Mouse (Mus musculus) forebrain, embryonic 14.5 days (tissue): Measurements from ENCODE around the gene Acyp1. TPM values are rescaled to one million over a fixed set of nuclear protein-coding genes. Genes with fewer than 3 reads are reported as not detected.

Experiments
- ATAC-seq: fragments of 200-750 bp; cut with Nextera tagmentation; 2 replicates; pipeline ENCODE4 v1.8.0; 2017; ENCODE audit warnings: mild to moderate bottlenecking, moderate library complexity
- DNase-seq: peaks from one replicate; pipeline ENCODE4 v3.0.0-alpha.2; 2015; ENCODE audit warnings: low spot score
- H3K27ac ChIP-seq: fragments of 300-500 bp; sonication (generic); 2 replicates; pipeline ENCODE4 v1.5.1; 2014; ENCODE audit warnings: low read depth, mild to moderate bottlenecking, control low read depth, low read length, moderate library complexity
- H3K27me3 ChIP-seq: fragments of 300-500 bp; sonication (generic); replicated peaks from 2 replicates; pipeline ENCODE4 v1.6.1; 2014; ENCODE audit warnings: low read length, control low read depth, mixed read lengths; ENCODE audit not compliant: control insufficient read depth, insufficient read depth
- H3K36me3 ChIP-seq: fragments of 300-500 bp; sonication (generic); 2 replicates; pipeline ENCODE4 v1.6.1; 2014; ENCODE audit warnings: low read length, control low read depth; ENCODE audit not compliant: control insufficient read depth, insufficient read depth
- H3K4me1 ChIP-seq: fragments of 300-500 bp; sonication (generic); 2 replicates; pipeline ENCODE4 v1.6.1; 2014; ENCODE audit warnings: antibody characterized with exemption, low read length, control low read depth; ENCODE audit not compliant: control insufficient read depth, insufficient read depth
- H3K4me2 ChIP-seq: fragments of 300-500 bp; sonication (generic); 2 replicates; pipeline ENCODE4 v1.6.1; 2014; ENCODE audit warnings: mild to moderate bottlenecking, control low read depth, low read length
- H3K4me3 ChIP-seq: fragments of 300-500 bp; sonication (generic); 2 replicates; pipeline ENCODE4 v1.5.1; 2014; ENCODE audit warnings: low read depth, low read length, control low read depth
- H3K9ac ChIP-seq: fragments of 300-500 bp; sonication (generic); 2 replicates; pipeline ENCODE4 v1.6.1; 2014; ENCODE audit warnings: mild to moderate bottlenecking, low read length, control low read depth, moderate library complexity
- H3K9me3 ChIP-seq: fragments of 300-500 bp; sonication (generic); replicated peaks from 2 replicates; pipeline ENCODE4 v1.6.1; 2016; ENCODE audit warnings: low read length, control low read depth, mixed read lengths; ENCODE audit not compliant: control insufficient read depth
- WGBS: fragments of 180-500 bp; shearing (Covaris S2); extraction: QIAGEN DNeasy Blood & Tissue Kit; methylation state at CpG from one replicate; pipeline ENCODE4 v1.1.7; 2014; 5-methylcytosine and 5-hydroxymethylcytosine counted together
- polyA plus RNA-seq: library from polyadenylated mRNA; unstranded; fragments of >200 nt; fragmentation: Nextera tagmentation; extraction: Ambion mirVana; gene quantifications from 2 replicates; pipeline ENCODE4 v1.2.1, GENCODE M21; 2014

Gene Acyp1
- polyA plus RNA-seq, 1 experiment from 2014 or later: 65.9 TPM

- Histone ChIP-seq H3K4me3 (peak overlapping the region; percentile 68), H3K9ac (peak overlapping the region; percentile 89), H3K36me3 (peaks cover 5% of the 10 kb centered on the region; the same call in 1 of the 2 replicates), H3K27me3 (no peaks in the 10 kb centered on the region), H3K9me3 (no peaks in the 10 kb centered on the region), H3K27ac (peak overlapping the region; percentile 52; the same call in 1 of the 2 replicates), H3K4me1 (peaks cover 4% of the 10 kb centered on the region; the same call in 1 of the 2 replicates), H3K4me2 (peak overlapping the region; percentile 92)
- no peak for DNase-seq
- 4% methylated on average over 10 of the region's 10 CpGs for WGBS
- peak; percentile 27 for ATAC-seq
Measured at GRCm38 (mm10) chr12:85279396-85280080, 8.7 kb downstream of the Acyp1 start.

GRCm38 (mm10) chr12:85278919-85279318, 9.3 kb downstream of the Acyp1 start:
- Histone ChIP-seq H3K4me3 (no peak overlapping the region), H3K27ac (no peak overlapping the region), H3K4me2 (no peak overlapping the region), H3K9ac (no peak overlapping the region), H3K4me1 (peaks cover 4% of the 10 kb centered on the region; the same call in 1 of the 2 replicates), H3K27me3 (no peaks in the 10 kb centered on the region), H3K36me3 (peaks cover 5% of the 10 kb centered on the region; the same call in 1 of the 2 replicates), H3K9me3 (no peaks in the 10 kb centered on the region)
- ATAC-seq: no peak
- no peak for DNase-seq
- WGBS: 94% methylated on average over 10 of the region's 10 CpGs

DNA sequence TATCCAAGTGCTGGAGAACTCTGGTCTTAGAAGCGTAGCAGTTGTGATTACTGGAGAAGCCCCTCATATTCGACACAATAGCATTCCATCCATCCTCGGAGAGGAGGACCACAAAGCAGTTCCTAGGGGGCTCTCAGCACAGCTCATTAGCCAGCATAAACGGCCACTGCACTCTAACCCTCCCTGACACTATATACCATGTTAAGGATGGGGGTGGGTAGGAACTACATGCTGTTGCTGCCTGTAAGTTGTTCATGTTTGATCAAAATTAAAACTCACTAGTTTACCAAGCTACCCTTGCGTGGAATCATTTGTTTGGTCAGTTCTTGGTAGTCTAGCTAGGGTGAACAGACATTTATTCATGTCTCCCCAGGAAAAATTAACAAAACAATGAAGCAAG, 12.0 kb downstream of the Acyp1 start:
- H3K9ac ChIP-seq: no peak overlapping the region
- H3K9me3 ChIP-seq: no peaks in the 10 kb centered on the region
- DNase-seq (no peak), ATAC-seq (no peak)
- no peak overlapping the region for H3K4me3 ChIP-seq
- H3K27ac ChIP-seq: no peak overlapping the region
- peaks cover 4% of the 10 kb centered on the region; the same call in 1 of the 2 replicates for H3K4me1 ChIP-seq
- H3K27me3 ChIP-seq: no peaks in the 10 kb centered on the region
- peaks cover 5% of the 10 kb centered on the region; the same call in 1 of the 2 replicates for H3K36me3 ChIP-seq
- H3K4me2 ChIP-seq: no peak overlapping the region
- 53% methylated on average over 5 of the region's 5 CpGs for WGBS

DNA sequence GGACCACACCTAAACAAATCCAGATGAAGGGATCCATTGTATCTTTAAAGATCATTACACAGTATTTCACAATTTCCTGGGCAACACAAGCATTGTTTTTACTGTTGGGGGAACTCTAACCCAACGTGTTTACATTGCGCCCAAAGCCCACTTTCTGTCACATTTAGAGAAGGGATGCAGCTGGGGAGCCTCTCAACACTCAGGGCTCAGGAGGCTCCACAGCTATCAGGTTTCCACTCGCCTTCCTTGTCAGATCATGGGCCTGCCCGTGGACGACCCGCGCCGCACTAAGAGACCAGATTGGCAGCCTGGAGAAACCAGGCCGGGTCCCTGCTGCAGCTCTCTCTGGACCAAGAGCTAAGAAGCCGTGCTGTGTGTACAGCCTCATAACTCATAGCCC, 14.7 kb downstream of the Acyp1 start:
- H3K9ac ChIP-seq: no peak overlapping the region
- DNase-seq (no peak), ATAC-seq (no peak)
- no peaks in the 10 kb centered on the region for H3K9me3 ChIP-seq
- no peak overlapping the region for H3K4me3 ChIP-seq
- H3K36me3 ChIP-seq: peaks cover 12% of the 10 kb centered on the region; the same call in 1 of the 2 replicates
- no peak overlapping the region for H3K27ac ChIP-seq
- H3K27me3 ChIP-seq: no peaks in the 10 kb centered on the region
- 94% methylated on average over 10 of the region's 10 CpGs for WGBS
- 0 out of 2 replicates have a peak, but pooled peaks cover 4% of the 10 kb centered on the region for H3K4me1 ChIP-seq
- H3K4me2 ChIP-seq: no peak overlapping the region

- no peak for ATAC-seq
- H3K36me3 ChIP-seq: peaks cover 13% of the 10 kb centered on the region; the same call in 1 of the 2 replicates
- no peaks in the 10 kb centered on the region for H3K9me3 ChIP-seq
- no peak overlapping the region for H3K27ac ChIP-seq
- no peak overlapping the region for H3K4me2 ChIP-seq
- 74% methylated on average over 4 of the region's 4 CpGs for WGBS
- H3K4me1 ChIP-seq: 0 out of 2 replicates have a peak, but pooled peaks cover 4% of the 10 kb centered on the region
- H3K27me3 ChIP-seq: no peaks in the 10 kb centered on the region
- H3K9ac ChIP-seq: no peak overlapping the region
- H3K4me3 ChIP-seq: no peak overlapping the region
- DNase-seq: no peak
Measured at GRCm38 (mm10) chr12:85271843-85272206, 16.4 kb downstream of the Acyp1 start.

GRCm38 (mm10) chr12:85271132-85271842, 17.0 kb downstream of the Acyp1 start:
- H3K4me1 ChIP-seq: 0 out of 2 replicates have a peak, but pooled peaks cover 4% of the 10 kb centered on the region
- no peak for ATAC-seq
- no peak overlapping the region for H3K4me3 ChIP-seq
- H3K27me3 ChIP-seq: no peaks in the 10 kb centered on the region
- no peak overlapping the region for H3K4me2 ChIP-seq
- no peak overlapping the region for H3K9ac ChIP-seq
- no peak overlapping the region for H3K27ac ChIP-seq
- H3K36me3 ChIP-seq: peaks cover 13% of the 10 kb centered on the region; the same call in 1 of the 2 replicates
- no peaks in the 10 kb centered on the region for H3K9me3 ChIP-seq
- DNase-seq: no peak
- 82% methylated on average over 7 of the region's 7 CpGs for WGBS

DNA sequence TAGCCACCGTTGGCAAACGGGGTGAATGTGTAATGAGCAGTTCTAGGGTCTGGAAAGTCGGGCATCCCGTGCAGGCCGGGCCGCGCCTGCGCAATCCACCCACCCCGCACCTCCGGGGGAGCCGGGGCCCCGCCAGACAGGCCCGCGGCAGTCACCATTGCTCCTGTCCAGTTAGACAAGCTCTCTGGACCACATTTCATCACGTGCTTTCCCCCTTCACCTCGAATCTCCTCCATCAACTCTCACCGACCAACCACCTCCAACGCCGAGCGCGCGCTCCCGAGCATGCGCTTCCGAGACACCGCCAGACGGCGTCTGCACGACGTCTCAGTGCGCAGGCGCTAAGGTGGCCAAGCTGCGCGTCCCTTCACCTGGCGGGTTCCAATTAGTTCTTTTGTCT, 17.9 kb downstream of the Acyp1 start, which contains the start of gene Mlh3:
Mlh3 (minus strand) TSS at position 281 of the 400 bp plus-strand sequence.
- peak within 1 kb of the TSS; percentile 57 for H3K4me2 ChIP-seq
- DNase-seq (peak; percentile 94), ATAC-seq (peak; percentile 95)
- peak within 1 kb of the TSS; percentile 54 for H3K4me3 ChIP-seq
- H3K27me3 ChIP-seq: no peaks in the 10 kb centered on the region
- H3K9me3 ChIP-seq: no peaks in the 10 kb centered on the region
- H3K36me3 ChIP-seq: 0 out of 2 replicates have a peak, but pooled peaks cover 7% of the 10 kb centered on the region
- H3K4me1 ChIP-seq: 0 out of 2 replicates have a peak, but pooled peaks cover 4% of the 10 kb centered on the region
- H3K9ac ChIP-seq: peak within 1 kb of the TSS; percentile 77
- H3K27ac ChIP-seq: peak within 1 kb of the TSS; percentile 87
- WGBS: under 1% methylated on average over 35 of the region's 35 CpGs

DNA sequence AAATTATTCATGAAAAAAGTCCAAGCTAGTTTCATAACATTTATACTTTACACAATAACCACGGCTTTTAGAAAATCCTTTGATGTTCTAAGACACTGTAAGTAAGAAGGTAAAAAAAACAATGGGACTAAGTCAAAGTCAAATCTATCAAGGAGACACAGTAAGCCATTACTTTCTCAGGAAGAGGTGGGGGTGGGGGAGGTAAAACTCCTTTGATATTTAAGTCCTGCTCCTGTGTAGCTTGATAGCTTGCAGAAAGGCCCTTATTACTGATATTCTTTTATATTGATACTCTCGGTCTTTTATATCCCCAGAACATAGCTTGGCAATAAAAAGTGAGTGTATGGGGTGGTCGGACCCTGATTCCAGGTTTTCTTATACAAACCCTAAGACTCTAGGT, 18.4 kb downstream of the Acyp1 start:
- peak overlapping the region; percentile 77 for H3K9ac ChIP-seq
- no peak for DNase-seq
- WGBS: 58% methylated on average over 3 of the region's 3 CpGs
- H3K27ac ChIP-seq: peak overlapping the region; percentile 87
- H3K4me2 ChIP-seq: peak overlapping the region; percentile 57
- H3K27me3 ChIP-seq: no peaks in the 10 kb centered on the region
- ATAC-seq: no peak
- H3K4me3 ChIP-seq: peak overlapping the region; percentile 54
- peaks cover 7% of the 10 kb centered on the region; the same call in 1 of the 2 replicates for H3K4me1 ChIP-seq
- 0 out of 2 replicates have a peak, but pooled peaks cover 7% of the 10 kb centered on the region for H3K36me3 ChIP-seq
- H3K9me3 ChIP-seq: no peaks in the 10 kb centered on the region
